Mouse (Mus musculus) midbrain, embryonic 10.5 days (tissue): ENCODE results near the gene Efhc1. TPM values are rescaled to one million over a fixed set of nuclear protein-coding genes. Genes with fewer than 3 reads are reported as not detected.

Experiments
- DNase-seq: peaks from one replicate; pipeline ENCODE4 v3.0.0-alpha.2; 2017; ENCODE audit warnings: low spot score
- H3K27ac ChIP-seq: fragments of 300-500 bp; sonication (generic); replicated peaks from 2 replicates; pipeline ENCODE4 v1.5.1; 2016; ENCODE audit warnings: mild to moderate bottlenecking
- H3K27me3 ChIP-seq: fragments of 300-500 bp; sonication (generic); 2 replicates; pipeline ENCODE4 v1.6.1; 2016; ENCODE audit warnings: low read depth, mild to moderate bottlenecking; ENCODE audit not compliant: poor library complexity, severe bottlenecking
- H3K36me3 ChIP-seq: fragments of 300-500 bp; sonication (generic); 2 replicates; pipeline ENCODE4 v1.6.1; 2016; ENCODE audit warnings: mild to moderate bottlenecking, moderate library complexity
- H3K4me1 ChIP-seq: fragments of 300-500 bp; sonication (generic); 2 replicates; pipeline ENCODE4 v1.6.1; 2016
- H3K4me3 ChIP-seq: fragments of 300-500 bp; sonication (generic); 2 replicates; pipeline ENCODE4 v1.5.1; 2016; ENCODE audit warnings: mild to moderate bottlenecking, moderate library complexity
- H3K9me3 ChIP-seq: fragments of 300-500 bp; sonication (generic); replicated peaks from 2 replicates; pipeline ENCODE4 v1.6.1; 2016; ENCODE audit warnings: mild to moderate bottlenecking
- WGBS: fragments of 180-500 bp; shearing (Covaris S2); methylation state at CpG from one replicate; pipeline ENCODE4 v1.1.7; 2016; 5-methylcytosine and 5-hydroxymethylcytosine counted together
- polyA plus RNA-seq: library from polyadenylated mRNA; unstranded; fragments of >200 nt; fragmentation: Nextera tagmentation; extraction: Ambion mirVana; gene quantifications from 2 replicates; pipeline ENCODE4 v1.2.1, GENCODE M21; 2016

The Efhc1 gene
- polyA plus RNA-seq, 1 experiment from 2014 or later: 2.0 TPM

DNA sequence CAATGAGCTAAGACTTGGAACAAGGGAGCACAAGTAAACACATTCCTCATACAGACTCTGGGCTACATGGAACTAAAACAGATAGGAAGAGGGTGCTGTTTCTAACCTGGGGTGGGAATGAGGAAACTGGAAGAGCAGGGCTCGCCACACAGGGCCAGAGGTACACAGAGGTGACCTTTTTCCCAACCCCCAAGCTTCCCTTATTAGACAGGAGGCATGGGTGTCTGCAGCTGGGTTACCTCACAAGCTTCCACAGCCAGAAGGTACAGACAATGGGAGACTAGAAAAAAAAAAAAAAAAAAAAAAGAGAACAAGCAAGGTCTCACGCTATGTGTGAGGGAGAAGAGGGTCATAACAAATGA is 45.9 kb downstream of the Efhc1 start:
- Histone ChIP-seq H3K36me3 (peaks cover 36% of the 10 kb centered on the region), H3K4me3 (no peak overlapping the region), H3K27ac (peak overlapping the region; percentile 74), H3K4me1 (peaks cover 26% of the 10 kb centered on the region), H3K27me3 (no peaks in the 10 kb centered on the region), H3K9me3 (no peaks in the 10 kb centered on the region)
- DNase-seq: no peak
- 81% methylated on average over 2 of the region's 2 CpGs for WGBS

DNA sequence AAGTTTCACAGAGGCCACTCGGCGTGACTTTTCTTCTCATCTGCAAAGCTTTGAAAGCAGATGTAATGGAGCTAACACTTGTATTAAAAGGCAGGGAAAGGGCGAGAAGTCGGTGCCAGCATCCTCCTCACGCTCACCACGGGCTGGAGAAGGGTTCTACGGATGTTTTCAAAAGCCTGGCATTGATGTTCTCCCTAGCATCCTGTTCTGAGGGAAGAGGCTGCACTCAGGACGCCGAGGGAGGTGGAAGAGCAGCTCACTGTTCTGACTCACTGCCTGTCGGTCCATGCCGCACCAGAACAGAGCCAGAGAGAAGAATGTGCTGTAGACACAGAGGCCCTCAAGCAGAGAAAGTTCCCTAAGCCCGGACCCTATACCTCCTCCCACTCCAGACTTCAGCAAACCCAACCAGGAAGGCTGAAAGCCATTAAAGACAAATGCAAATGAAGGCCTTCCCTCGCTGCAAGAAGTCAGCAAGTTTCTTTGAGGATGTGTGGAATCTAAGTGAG is 46.5 kb downstream of the Efhc1 start:
- no peak for DNase-seq
- Histone ChIP-seq H3K4me1 (peaks cover 26% of the 10 kb centered on the region), H3K4me3 (no peak overlapping the region), H3K27me3 (no peaks in the 10 kb centered on the region), H3K36me3 (peaks cover 43% of the 10 kb centered on the region), H3K27ac (peak overlapping the region; percentile 74), H3K9me3 (no peaks in the 10 kb centered on the region)
- 53% methylated on average over 13 of the region's 13 CpGs for WGBS

DNA sequence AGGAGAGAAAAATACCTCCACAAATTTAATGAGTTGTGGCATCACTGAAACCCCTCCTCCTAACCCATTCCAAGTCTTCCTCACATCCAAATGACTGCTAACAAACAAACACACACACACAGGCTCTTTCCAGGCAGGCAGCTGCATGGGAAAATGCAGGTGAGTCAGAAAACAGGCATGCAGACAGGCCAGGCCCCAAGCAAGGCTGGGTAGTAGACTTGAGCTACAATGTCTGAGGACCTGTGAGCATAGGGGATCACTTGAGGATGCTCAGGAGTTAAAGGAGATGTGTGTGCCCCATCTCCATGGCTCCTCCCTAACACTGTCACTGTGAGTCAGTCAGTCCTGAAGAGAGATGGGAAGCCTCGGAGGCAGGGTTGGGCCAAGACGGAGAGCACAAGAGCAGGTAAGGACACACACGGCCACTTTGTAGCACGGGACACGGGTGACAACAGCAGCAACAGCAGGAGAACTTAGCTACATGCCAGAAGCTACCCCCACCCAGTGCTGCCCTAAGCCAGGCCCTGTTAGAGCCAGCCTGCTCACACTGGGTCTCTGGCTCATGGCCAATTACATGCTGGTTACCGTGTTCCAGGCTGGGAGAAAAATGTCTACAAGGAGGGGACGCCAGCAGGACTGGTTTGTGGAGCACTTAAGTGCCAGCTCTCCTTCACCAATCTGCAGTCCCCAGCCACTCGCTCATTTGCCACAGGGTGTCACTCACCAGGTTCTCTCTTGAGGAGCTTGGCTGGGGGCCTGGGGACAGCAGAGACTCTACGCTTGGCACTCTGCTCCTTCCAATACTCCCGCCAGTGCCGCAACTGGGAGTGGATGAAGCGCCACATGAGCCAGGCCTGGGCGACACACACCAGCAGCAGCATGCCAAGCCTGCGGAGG is 51.1 kb downstream of the Efhc1 start:
- no peak overlapping the region for H3K4me3 ChIP-seq
- DNase-seq: no peak
- H3K9me3 ChIP-seq: no peaks in the 10 kb centered on the region
- 96% methylated on average over 14 of the region's 14 CpGs for WGBS
- peaks cover 14% of the 10 kb centered on the region for H3K4me1 ChIP-seq
- H3K36me3 ChIP-seq: peaks cover 88% of the 10 kb centered on the region
- no peak overlapping the region for H3K27ac ChIP-seq
- no peaks in the 10 kb centered on the region for H3K27me3 ChIP-seq

- no peaks in the 10 kb centered on the region for H3K27me3 ChIP-seq
- H3K27ac ChIP-seq: no peak overlapping the region
- no peaks in the 10 kb centered on the region for H3K9me3 ChIP-seq
- no peak overlapping the region for H3K4me3 ChIP-seq
- peaks cover 83% of the 10 kb centered on the region for H3K36me3 ChIP-seq
- no peaks in the 10 kb centered on the region for H3K4me1 ChIP-seq
- 89% methylated on average over 8 of the region's 8 CpGs for WGBS
- no peak for DNase-seq
Measured at GRCm38 (mm10) chr1:21004596-21004995, 53.2 kb downstream of the Efhc1 start.

DNA sequence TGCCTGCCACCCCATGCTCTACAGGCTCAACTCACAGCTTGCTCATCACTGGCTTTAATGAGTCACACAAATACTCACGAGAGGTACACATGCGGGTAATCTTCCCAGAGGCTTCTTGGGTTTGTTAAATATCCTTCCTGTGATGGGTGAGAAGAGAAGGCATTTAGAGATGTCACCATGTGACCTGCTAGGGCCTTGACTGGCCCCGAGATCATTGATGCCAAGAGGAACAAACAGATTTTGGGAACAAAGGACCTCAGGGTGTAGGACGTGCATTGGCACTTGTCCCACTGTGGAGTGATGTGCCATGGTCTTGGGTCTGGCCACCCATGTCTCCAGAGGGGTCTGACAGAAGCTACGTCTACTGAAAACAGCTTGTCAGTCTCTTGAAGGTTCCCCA is 55.3 kb downstream of the Efhc1 start:
- Histone ChIP-seq H3K9me3 (no peaks in the 10 kb centered on the region), H3K4me3 (no peak overlapping the region), H3K36me3 (peaks cover 81% of the 10 kb centered on the region), H3K27me3 (no peaks in the 10 kb centered on the region), H3K4me1 (no peaks in the 10 kb centered on the region), H3K27ac (no peak overlapping the region)
- no peak for DNase-seq
- 91% methylated on average over 5 of the region's 5 CpGs for WGBS

DNA sequence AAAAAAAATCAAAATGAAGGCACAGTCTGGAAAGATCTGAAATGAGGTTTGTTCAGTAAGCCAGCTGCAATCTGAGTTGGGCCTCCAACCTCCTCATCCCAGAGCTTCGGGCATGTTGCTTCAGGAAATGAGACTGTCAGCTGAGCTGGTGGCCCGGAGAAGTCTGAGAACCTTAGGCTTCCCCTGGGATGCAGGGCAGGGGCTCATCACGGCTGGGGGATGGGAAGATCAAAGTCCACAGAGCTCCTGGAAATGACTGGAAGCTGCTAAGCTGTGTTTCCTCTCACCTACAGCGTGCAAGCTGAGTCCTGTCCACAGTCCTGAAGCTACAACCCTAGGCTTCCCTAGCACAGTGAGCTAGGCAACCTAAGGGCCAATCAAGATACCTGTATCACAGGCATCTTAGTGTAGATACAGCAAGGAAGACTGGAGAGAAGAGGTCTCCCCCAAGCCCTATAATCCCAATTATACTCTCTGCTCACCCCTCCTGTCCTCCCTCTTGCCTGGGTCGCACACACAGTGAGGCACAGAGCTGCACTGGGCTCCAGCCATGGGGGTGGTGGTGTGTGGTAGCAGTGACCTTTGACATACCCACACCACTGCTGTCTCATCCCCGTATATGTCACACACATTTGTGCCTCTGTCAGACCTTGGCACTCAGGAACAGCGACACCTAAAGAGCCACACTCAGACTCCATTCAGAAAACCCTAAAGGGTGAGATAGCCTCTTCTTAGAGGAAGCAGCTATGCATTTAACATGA is 56.7 kb downstream of the Efhc1 start:
- Histone ChIP-seq H3K4me1 (no peaks in the 10 kb centered on the region), H3K9me3 (no peaks in the 10 kb centered on the region), H3K27ac (no peak overlapping the region), H3K4me3 (no peak overlapping the region), H3K36me3 (peaks cover 80% of the 10 kb centered on the region), H3K27me3 (no peaks in the 10 kb centered on the region)
- DNase-seq: no peak
- WGBS: 83% methylated on average over 7 of the region's 7 CpGs

- Histone ChIP-seq H3K27me3 (no peaks in the 10 kb centered on the region), H3K4me3 (no peak overlapping the region), H3K36me3 (peaks cover 76% of the 10 kb centered on the region), H3K9me3 (no peaks in the 10 kb centered on the region), H3K27ac (no peak overlapping the region), H3K4me1 (no peaks in the 10 kb centered on the region)
- 80% methylated on average over 4 of the region's 4 CpGs for WGBS
- DNase-seq: no peak
Measured at GRCm38 (mm10) chr1:21008891-21009290, 57.5 kb downstream of the Efhc1 start.

- Histone ChIP-seq H3K36me3 (peaks cover 62% of the 10 kb centered on the region), H3K9me3 (no peaks in the 10 kb centered on the region), H3K27ac (no peak overlapping the region), H3K4me1 (no peaks in the 10 kb centered on the region), H3K4me3 (no peak overlapping the region), H3K27me3 (no peaks in the 10 kb centered on the region)
- WGBS: 86% methylated on average over 6 of the region's 6 CpGs
- DNase-seq: no peak
Measured at GRCm38 (mm10) chr1:21010282-21010800, 58.9 kb downstream of the Efhc1 start.

DNA sequence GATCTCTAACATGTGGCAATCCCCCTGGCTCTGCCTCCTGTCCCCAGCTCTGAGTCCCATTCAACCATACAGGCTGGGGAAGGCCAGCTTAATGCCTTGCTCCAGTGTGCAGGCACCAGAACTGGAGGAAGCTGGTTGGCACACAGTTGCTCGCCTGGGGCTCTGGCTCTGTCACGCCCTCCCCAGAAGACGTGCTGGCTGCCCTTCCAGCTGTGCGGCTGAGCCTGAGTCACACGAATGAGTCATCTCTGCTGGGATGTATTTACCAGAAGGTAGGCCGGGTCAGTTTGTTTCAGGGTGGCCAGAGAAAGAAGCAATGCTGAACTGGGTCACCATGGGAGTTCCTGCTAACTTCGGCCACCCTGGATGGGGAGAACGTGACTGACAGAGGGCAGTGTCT is 63.0 kb downstream of the Efhc1 start:
- DNase-seq: no peak
- no peak overlapping the region for H3K4me3 ChIP-seq
- no peaks in the 10 kb centered on the region for H3K4me1 ChIP-seq
- H3K27me3 ChIP-seq: no peaks in the 10 kb centered on the region
- H3K27ac ChIP-seq: no peak overlapping the region
- WGBS: 70% methylated on average over 8 of the region's 8 CpGs
- no peaks in the 10 kb centered on the region for H3K9me3 ChIP-seq
- H3K36me3 ChIP-seq: peaks cover 36% of the 10 kb centered on the region

DNA sequence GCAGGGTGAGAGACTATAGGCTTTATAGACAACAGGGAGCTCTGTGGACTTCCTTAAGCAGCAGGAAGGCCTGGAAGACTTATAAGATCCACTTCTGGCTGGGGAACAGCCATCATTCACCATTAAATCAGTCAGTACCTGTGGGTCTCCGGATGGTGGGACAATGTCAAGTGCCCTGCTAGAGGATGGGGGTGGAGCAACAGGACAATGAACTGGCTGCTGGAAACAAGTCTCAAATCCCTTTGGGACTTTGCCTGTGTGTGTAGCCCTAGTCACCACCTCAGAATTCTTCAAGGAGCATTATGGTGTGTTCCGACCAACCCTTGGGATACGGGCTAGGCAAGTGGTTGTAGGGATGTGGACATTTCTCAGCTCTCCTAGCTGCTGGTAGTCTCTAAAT is 71.7 kb downstream of the Efhc1 start:
- Histone ChIP-seq H3K9me3 (no peaks in the 10 kb centered on the region), H3K27me3 (no peaks in the 10 kb centered on the region), H3K4me1 (no peaks in the 10 kb centered on the region), H3K36me3 (no peaks in the 10 kb centered on the region; the same call in 1 of the 2 replicates), H3K27ac (no peak overlapping the region), H3K4me3 (no peak overlapping the region)
- 92% methylated on average over 3 of the region's 3 CpGs for WGBS
- no peak for DNase-seq

- H3K4me3 ChIP-seq: no peak overlapping the region
- H3K4me1 ChIP-seq: no peaks in the 10 kb centered on the region
- H3K36me3 ChIP-seq: peaks cover 1% of the 10 kb centered on the region
- WGBS: 88% methylated on average over 5 of the region's 5 CpGs
- no peaks in the 10 kb centered on the region for H3K27me3 ChIP-seq
- H3K27ac ChIP-seq: no peak overlapping the region
- no peak for DNase-seq
- no peaks in the 10 kb centered on the region for H3K9me3 ChIP-seq
Measured at GRCm38 (mm10) chr1:21025203-21025602, 73.8 kb downstream of the Efhc1 start.

DNA sequence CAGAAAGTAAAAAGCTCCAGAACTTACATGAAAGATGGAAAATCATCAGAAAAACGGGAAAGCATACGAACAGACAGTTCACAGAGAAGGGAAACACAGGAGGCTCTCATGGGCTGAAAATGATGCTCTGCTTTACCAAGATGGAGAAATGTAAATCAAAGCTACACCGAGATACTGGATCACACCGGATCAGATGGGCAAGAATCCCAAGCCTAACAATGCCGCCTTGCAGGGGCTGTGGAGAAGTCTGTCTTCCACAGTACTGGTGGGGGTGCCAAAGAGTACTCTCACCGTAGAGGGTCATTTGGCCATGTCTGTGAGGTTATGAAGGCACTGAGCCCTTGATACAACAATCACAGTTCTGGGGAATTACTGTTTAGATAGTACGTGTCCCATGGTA is 75.1 kb downstream of the Efhc1 start:
- DNase-seq: no peak
- H3K9me3 ChIP-seq: no peaks in the 10 kb centered on the region
- H3K36me3 ChIP-seq: peaks cover 6% of the 10 kb centered on the region
- WGBS: 84% methylated on average over 7 of the region's 7 CpGs
- no peak overlapping the region for H3K4me3 ChIP-seq
- no peak overlapping the region for H3K27ac ChIP-seq
- H3K27me3 ChIP-seq: no peaks in the 10 kb centered on the region
- no peaks in the 10 kb centered on the region for H3K4me1 ChIP-seq

GRCm38 (mm10) chr1:21029000-21029399 is 77.6 kb downstream of the Efhc1 start:
- Histone ChIP-seq H3K27me3 (no peaks in the 10 kb centered on the region), H3K4me3 (no peak overlapping the region), H3K36me3 (peaks cover 6% of the 10 kb centered on the region), H3K4me1 (no peaks in the 10 kb centered on the region), H3K27ac (no peak overlapping the region), H3K9me3 (no peaks in the 10 kb centered on the region)
- no peak for DNase-seq
- WGBS: 93% methylated on average over 4 of the region's 4 CpGs
